Mouse (Mus musculus) midbrain, embryonic 15.5 days (tissue): ENCODE data around the gene Hmx3. TPM values are rescaled to one million over a fixed set of nuclear protein-coding genes. Genes with fewer than 3 reads are reported as not detected.

Experiments used
- ATAC-seq: fragments of 200-750 bp; cut with Nextera tagmentation; replicated peaks from 2 replicates; pipeline ENCODE4 v1.8.0; 2017; ENCODE audit warnings: moderate TSS enrichment
- H3K27ac ChIP-seq: fragments of 300-500 bp; sonication (generic); 2 replicates; pipeline ENCODE4 v1.5.1; 2015; ENCODE audit warnings: mild to moderate bottlenecking, inconsistent platforms
- H3K27me3 ChIP-seq: fragments of 300-500 bp; sonication (generic); replicated peaks from 2 replicates; pipeline ENCODE4 v1.6.1; 2015; ENCODE audit warnings: inconsistent platforms
- H3K36me3 ChIP-seq: fragments of 300-500 bp; sonication (generic); replicated peaks from 2 replicates; pipeline ENCODE4 v1.6.1; 2015; ENCODE audit warnings: inconsistent platforms
- H3K4me1 ChIP-seq: fragments of 300-500 bp; sonication (generic); 2 replicates; pipeline ENCODE4 v1.6.1; 2015; ENCODE audit warnings: inconsistent platforms
- H3K4me2 ChIP-seq: fragments of 300-500 bp; sonication (generic); 2 replicates; pipeline ENCODE4 v1.6.1; 2015; ENCODE audit warnings: inconsistent platforms, mild to moderate bottlenecking, moderate library complexity
- H3K4me3 ChIP-seq: fragments of 300-500 bp; sonication (generic); 2 replicates; pipeline ENCODE4 v1.5.1; 2015; ENCODE audit warnings: mild to moderate bottlenecking, inconsistent platforms
- H3K9ac ChIP-seq: fragments of 300-500 bp; sonication (generic); 2 replicates; pipeline ENCODE4 v1.6.1; 2015; ENCODE audit warnings: mild to moderate bottlenecking, inconsistent platforms
- H3K9me3 ChIP-seq: fragments of 300-500 bp; sonication (generic); 2 replicates; pipeline ENCODE4 v1.6.1; 2016; ENCODE audit warnings: inconsistent platforms
- WGBS: fragments of 180-500 bp; shearing (Covaris S2); methylation state at CpG from one replicate; pipeline ENCODE4 v1.1.7; 2015; ENCODE audit warnings: mixed read lengths; 5-methylcytosine and 5-hydroxymethylcytosine counted together
- polyA plus RNA-seq: library from polyadenylated mRNA; unstranded; fragments of >200 nt; fragmentation: Nextera tagmentation; extraction: Ambion mirVana; gene quantifications from 2 replicates; pipeline ENCODE4 v1.2.1, GENCODE M21; 2015

Gene Hmx3
- polyA plus RNA-seq, 1 experiment from 2014 or later = 0.49 TPM

DNA sequence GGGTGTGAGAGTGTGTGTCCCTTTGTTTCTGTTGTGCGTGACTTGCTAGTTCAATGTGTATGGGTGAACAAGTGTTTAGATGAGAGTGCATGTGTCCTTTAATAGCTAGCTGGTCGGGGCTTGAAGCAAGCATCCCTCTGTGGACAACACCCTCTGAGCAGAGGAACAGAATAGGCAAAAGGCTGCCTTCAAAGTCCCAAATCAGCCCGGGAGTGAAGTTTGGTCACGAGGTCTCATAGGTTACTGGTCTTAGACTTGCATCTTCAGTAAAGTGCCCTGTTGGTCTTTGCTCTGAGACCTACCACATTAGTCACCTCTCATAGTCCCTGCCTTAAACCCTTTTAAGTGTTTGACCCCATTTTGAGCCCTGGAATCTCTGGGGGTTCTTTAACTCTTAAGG, 8.8 kb downstream of the Hmx3 start:
- Histone ChIP-seq H3K4me2 (no peak overlapping the region), H3K4me3 (no peak overlapping the region), H3K36me3 (no peaks in the 10 kb centered on the region), H3K9ac (no peak overlapping the region), H3K9me3 (no peaks in the 10 kb centered on the region), H3K27me3 (peaks cover 91% of the 10 kb centered on the region), H3K27ac (no peak overlapping the region), H3K4me1 (peaks cover 22% of the 10 kb centered on the region)
- WGBS = under 1% methylated on average over 4 of the region's 4 CpGs
- no peak for ATAC-seq

DNA sequence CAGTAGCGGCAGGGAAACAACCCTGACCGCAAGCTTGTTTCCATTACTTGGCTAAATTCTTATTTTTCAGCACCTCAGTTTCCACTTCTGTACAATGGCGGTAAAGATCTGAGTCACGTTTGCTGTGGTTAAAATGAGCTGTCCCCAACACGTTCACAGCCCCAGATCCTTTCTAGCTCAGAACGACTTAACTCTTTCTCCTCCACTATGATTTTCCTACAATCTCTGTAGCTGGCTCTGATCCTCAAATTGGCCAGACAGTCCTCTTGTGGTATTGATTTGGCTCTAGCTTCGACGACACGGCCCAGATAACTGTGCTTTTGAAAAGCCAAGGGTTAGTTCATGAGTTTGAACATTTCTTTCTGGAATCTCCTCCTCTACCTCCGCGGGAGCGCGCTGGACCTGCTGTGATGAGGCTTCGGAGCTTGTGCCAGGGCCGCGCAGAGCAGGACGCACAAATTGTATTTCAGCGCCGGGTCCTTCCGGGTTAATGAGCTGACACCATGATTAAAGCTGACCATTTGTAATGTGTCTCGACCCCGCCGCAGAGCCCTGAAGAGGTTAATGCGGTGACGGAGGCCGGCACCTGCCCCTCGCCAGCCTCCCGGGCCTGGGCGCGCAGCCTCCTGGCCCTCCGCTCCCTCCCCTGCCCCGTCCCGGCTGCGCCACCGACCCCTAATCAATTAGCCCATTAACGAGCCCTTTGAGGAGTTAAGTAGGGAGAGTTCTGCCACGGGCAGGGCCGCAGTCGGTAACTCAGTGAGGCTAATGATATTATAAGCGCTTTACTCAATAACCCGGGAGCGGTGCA, 9.5 kb downstream of the Hmx3 start:
- Histone ChIP-seq H3K4me1 (peaks cover 22% of the 10 kb centered on the region), H3K9me3 (no peaks in the 10 kb centered on the region), H3K27me3 (peaks cover 91% of the 10 kb centered on the region), H3K27ac (no peak overlapping the region), H3K36me3 (no peaks in the 10 kb centered on the region), H3K4me2 (no peak overlapping the region), H3K4me3 (no peak overlapping the region), H3K9ac (no peak overlapping the region)
- ATAC-seq = no peak
- under 1% methylated on average over 42 of the region's 42 CpGs for WGBS

GRCm38 (mm10) chr7:131552781-131553180, 10.1 kb downstream of the Hmx3 start:
- peaks cover 22% of the 10 kb centered on the region for H3K4me1 ChIP-seq
- H3K27me3 ChIP-seq = peaks cover 91% of the 10 kb centered on the region
- H3K27ac ChIP-seq = no peak overlapping the region
- no peak for ATAC-seq
- H3K9ac ChIP-seq = no peak overlapping the region
- no peaks in the 10 kb centered on the region for H3K9me3 ChIP-seq
- 3% methylated on average over 5 of the region's 5 CpGs for WGBS
- H3K4me3 ChIP-seq = no peak overlapping the region
- no peak overlapping the region for H3K4me2 ChIP-seq
- H3K36me3 ChIP-seq = no peaks in the 10 kb centered on the region

- Histone ChIP-seq H3K27me3 (peaks cover 91% of the 10 kb centered on the region), H3K4me1 (peaks cover 22% of the 10 kb centered on the region), H3K36me3 (no peaks in the 10 kb centered on the region), H3K27ac (no peak overlapping the region), H3K4me2 (peak overlapping the region; percentile 40), H3K9ac (no peak overlapping the region), H3K4me3 (peak overlapping the region; percentile 22), H3K9me3 (no peaks in the 10 kb centered on the region)
- peak; percentile 52; the same call in 1 of the 2 replicates for ATAC-seq
- WGBS = 0% methylated on average over 35 of the region's 39 CpGs
These were observed 11.1 kb downstream of the Hmx3 start for GRCm38 (mm10) chr7:131553771-131554175.

GRCm38 (mm10) chr7:131554341-131555180, 11.9 kb downstream of the Hmx3 start:
- Histone ChIP-seq H3K4me3 (peak overlapping the region; percentile 22), H3K4me1 (peaks cover 22% of the 10 kb centered on the region), H3K27ac (no peak overlapping the region), H3K27me3 (peaks cover 91% of the 10 kb centered on the region), H3K36me3 (no peaks in the 10 kb centered on the region), H3K9me3 (no peaks in the 10 kb centered on the region), H3K9ac (no peak overlapping the region), H3K4me2 (peak overlapping the region; percentile 40)
- ATAC-seq = peak; percentile 12; the same call in 1 of the 2 replicates
- WGBS = under 1% methylated on average over 45 of the region's 45 CpGs

DNA sequence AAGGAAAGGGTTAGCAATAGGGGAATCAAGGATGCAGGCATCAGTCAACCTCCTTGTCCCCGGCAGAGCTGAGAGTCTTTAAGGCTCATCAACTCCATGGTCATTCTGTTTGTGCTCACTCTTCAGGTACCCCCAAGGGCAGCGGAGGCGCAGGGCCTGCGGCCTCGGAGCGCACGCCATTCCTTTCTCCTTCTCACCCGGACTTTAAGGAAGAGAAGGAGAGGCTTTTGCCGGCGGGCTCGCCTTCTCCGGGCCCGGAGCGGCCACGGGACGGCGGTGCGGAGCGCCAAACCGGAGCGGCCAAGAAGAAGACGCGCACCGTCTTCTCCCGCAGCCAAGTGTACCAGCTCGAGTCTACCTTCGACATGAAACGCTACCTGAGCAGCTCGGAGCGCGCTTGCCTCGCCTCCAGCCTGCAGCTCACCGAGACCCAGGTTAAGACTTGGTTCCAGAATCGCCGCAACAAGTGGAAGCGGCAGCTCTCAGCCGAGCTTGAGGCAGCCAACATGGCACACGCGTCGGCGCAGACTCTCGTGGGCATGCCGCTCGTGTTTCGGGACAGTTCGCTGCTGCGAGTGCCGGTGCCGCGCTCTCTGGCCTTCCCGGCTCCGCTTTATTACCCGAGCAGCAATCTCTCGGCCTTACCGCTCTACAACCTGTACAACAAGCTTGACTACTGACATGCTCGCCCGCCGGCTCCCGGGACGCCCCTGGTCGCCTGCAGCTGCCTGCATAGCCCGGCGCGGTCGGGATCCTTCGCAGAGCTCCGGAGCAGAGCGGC, 12.8 kb downstream of the Hmx3 start:
- Histone ChIP-seq H3K36me3 (no peaks in the 10 kb centered on the region), H3K4me1 (peaks cover 22% of the 10 kb centered on the region), H3K9me3 (no peaks in the 10 kb centered on the region), H3K9ac (no peak overlapping the region), H3K27ac (no peak overlapping the region), H3K4me3 (0 out of 2 replicates have a peak overlapping the region, but pooled peaks have one; percentile 4), H3K27me3 (peaks cover 82% of the 10 kb centered on the region), H3K4me2 (peak overlapping the region; percentile 13; the same call in 1 of the 2 replicates)
- under 1% methylated on average over 68 of the region's 68 CpGs for WGBS
- ATAC-seq = no peak

GRCm38 (mm10) chr7:131556116-131556515, 13.4 kb downstream of the Hmx3 start:
- Histone ChIP-seq H3K4me3 (no peak overlapping the region), H3K4me2 (no peak overlapping the region), H3K36me3 (no peaks in the 10 kb centered on the region), H3K9ac (no peak overlapping the region), H3K4me1 (peaks cover 27% of the 10 kb centered on the region), H3K27ac (no peak overlapping the region), H3K9me3 (no peaks in the 10 kb centered on the region), H3K27me3 (peaks cover 76% of the 10 kb centered on the region)
- 1% methylated on average over 9 of the region's 9 CpGs for WGBS
- no peak for ATAC-seq

DNA sequence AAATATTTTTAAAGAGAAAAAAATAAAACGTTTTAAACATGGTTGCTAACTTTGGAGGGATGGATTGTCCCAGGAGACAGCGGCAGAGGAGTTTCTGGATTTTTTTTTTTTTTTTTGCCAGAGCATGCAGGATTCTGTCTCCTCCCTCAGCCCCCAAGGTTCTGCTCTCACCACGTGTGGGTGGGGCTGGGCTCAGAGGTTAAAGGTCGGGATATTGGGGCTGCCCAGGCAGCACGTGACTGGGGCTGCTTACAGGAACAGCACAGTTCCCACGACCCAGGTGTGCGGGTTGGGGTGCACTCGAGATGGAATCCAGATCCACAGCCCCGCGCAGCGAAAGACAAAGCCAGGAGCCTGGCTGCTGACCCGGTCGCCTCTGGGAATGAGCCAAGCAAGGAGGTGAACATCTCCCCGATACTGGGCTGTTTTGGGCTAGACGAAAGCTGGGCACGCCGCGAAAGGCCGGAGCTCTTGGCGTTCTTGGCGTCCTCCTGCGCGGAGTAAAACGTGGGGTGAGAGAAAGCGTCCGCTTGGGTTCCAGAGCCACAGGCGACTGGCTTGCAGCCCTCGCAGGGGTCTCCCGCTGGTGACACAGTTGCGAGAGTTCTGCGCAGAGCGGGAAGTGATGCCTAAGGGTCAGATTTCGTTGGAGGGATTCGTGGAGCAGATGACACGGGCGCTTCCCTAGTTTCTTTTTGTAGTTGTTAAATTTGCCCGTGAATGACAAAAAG, 14.0 kb downstream of the Hmx3 start:
- Histone ChIP-seq H3K4me1 (peaks cover 31% of the 10 kb centered on the region), H3K27me3 (peaks cover 70% of the 10 kb centered on the region), H3K36me3 (no peaks in the 10 kb centered on the region), H3K9ac (no peak overlapping the region), H3K27ac (no peak overlapping the region), H3K4me3 (no peak overlapping the region), H3K9me3 (no peaks in the 10 kb centered on the region), H3K4me2 (no peak overlapping the region)
- no peak for ATAC-seq
- WGBS = under 1% methylated on average over 37 of the region's 37 CpGs

DNA sequence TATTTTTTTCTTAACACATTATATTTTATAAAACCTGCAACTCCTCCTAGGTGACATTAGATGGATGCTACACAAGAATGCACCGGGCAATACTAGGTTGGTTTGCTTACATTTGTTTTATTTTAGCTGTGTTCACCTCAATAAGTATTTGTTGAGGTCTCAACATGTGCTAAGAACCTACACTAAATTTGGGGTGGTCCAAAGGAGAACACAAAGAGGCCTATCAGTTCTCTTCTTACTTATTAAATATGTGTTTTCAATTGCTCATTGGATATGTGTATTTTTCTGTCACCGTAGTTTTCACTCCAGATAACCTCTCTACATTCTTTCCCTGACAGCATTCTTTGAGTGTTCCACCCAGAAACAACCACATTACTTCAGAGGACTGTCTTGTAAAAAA, 15.1 kb downstream of the Hmx3 start:
- H3K27ac ChIP-seq = no peak overlapping the region
- no peak overlapping the region for H3K4me3 ChIP-seq
- no peaks in the 10 kb centered on the region; the same call in 1 of the 2 replicates for H3K36me3 ChIP-seq
- no peak overlapping the region for H3K4me2 ChIP-seq
- no peak for ATAC-seq
- H3K9ac ChIP-seq = no peak overlapping the region
- H3K4me1 ChIP-seq = peaks cover 36% of the 10 kb centered on the region
- 39% methylated on average over 2 of the region's 2 CpGs for WGBS
- H3K27me3 ChIP-seq = peaks cover 60% of the 10 kb centered on the region
- no peaks in the 10 kb centered on the region for H3K9me3 ChIP-seq

GRCm38 (mm10) chr7:131559986-131560696, 17.5 kb downstream of the Hmx3 start, which contains the start of gene Bub3:
Gene Bub3 (plus strand): TSS chr7:131560222.
- WGBS = under 1% methylated on average over 48 of the region's 51 CpGs
- H3K27me3 ChIP-seq = peaks cover 39% of the 10 kb centered on the region
- peaks cover 6% of the 10 kb centered on the region; the same call in 1 of the 2 replicates for H3K36me3 ChIP-seq
- peak within 1 kb of the TSS; percentile 95 for H3K27ac ChIP-seq
- H3K4me2 ChIP-seq = peak within 1 kb of the TSS; percentile 85
- H3K9me3 ChIP-seq = no peaks in the 10 kb centered on the region
- H3K9ac ChIP-seq = peak within 1 kb of the TSS; percentile 84
- ATAC-seq = peak; percentile 95
- peaks cover 24% of the 10 kb centered on the region for H3K4me1 ChIP-seq
- H3K4me3 ChIP-seq = peak within 1 kb of the TSS; percentile 79

DNA sequence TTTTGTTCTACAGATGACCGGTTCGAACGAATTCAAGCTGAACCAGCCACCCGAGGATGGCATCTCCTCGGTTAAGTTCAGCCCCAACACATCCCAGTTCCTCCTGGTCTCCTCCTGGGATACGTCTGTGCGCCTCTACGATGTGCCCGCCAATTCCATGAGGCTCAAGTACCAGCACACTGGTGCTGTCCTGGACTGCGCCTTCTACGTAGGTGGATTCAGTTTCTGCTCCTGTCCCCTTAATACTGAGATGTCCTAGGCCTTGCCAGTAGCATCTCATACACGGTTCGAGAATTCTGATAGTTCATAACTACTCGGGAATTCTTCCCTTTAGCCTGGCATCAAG, 18.0 kb downstream of the Hmx3 start:
- peaks cover 19% of the 10 kb centered on the region for H3K4me1 ChIP-seq
- peak overlapping the region; percentile 95 for H3K27ac ChIP-seq
- no peaks in the 10 kb centered on the region for H3K9me3 ChIP-seq
- H3K9ac ChIP-seq = peak overlapping the region; percentile 84
- H3K27me3 ChIP-seq = peaks cover 34% of the 10 kb centered on the region
- under 1% methylated on average over 14 of the region's 14 CpGs for WGBS
- peak overlapping the region; percentile 79 for H3K4me3 ChIP-seq
- H3K36me3 ChIP-seq = peaks cover 6% of the 10 kb centered on the region; the same call in 1 of the 2 replicates
- ATAC-seq = peak; percentile 69
- peak overlapping the region; percentile 85 for H3K4me2 ChIP-seq
